Mouse (Mus musculus): ENCODE data around the gene Barhl2.
A peak's percentile ranks its signal among the peaks of the same experiment; 100 is the strongest.

The Barhl2 gene

GRCm38 (mm10) chr5:106457986-106458476 is at the start of gene Barhl2:
TSS of gene Barhl2 (minus strand) at chr5:106458166.
- no peak for DNase-seq (ENCODE audit: low spot score)

GRCm38 (mm10) chr5:106506061-106506460 is 48.1 kb upstream of the Barhl2 start:
- DNase-seq (ENCODE audit: low spot score): no peak

GRCm38 (mm10) chr5:106502684-106503545 is 44.9 kb upstream of the Barhl2 start:
- peak; percentile 44 for DNase-seq (ENCODE audit: low spot score)

- no peak for DNase-seq (ENCODE audit: low spot score)
Measured at GRCm38 (mm10) chr5:106502271-106502670, 44.3 kb upstream of the Barhl2 start.

GRCm38 (mm10) chr5:106491771-106492170 is 33.8 kb upstream of the Barhl2 start:
- DNase-seq (ENCODE audit: low spot score): no peak

- DNase-seq (ENCODE audit: low spot score): peak; percentile 39
Measured at GRCm38 (mm10) chr5:106472105-106472500, 14.1 kb upstream of the Barhl2 start.

GRCm38 (mm10) chr5:106471235-106472104 is 13.5 kb upstream of the Barhl2 start:
- DNase-seq (ENCODE audit: low spot score): peak; percentile 48

GRCm38 (mm10) chr5:106465129-106465790 is 7.3 kb upstream of the Barhl2 start:
- DNase-seq (ENCODE audit: low spot score): peak; percentile 60

GRCm38 (mm10) chr5:106464336-106465128 is 6.6 kb upstream of the Barhl2 start:
- peak; percentile 48 for DNase-seq (ENCODE audit: low spot score)

GRCm38 (mm10) chr5:106463661-106464191 is 5.8 kb upstream of the Barhl2 start:
- peak; percentile 68 for DNase-seq (ENCODE audit: low spot score)

GRCm38 (mm10) chr5:106461913-106462312 is 3.9 kb upstream of the Barhl2 start:
- peak; percentile 81 for DNase-seq (ENCODE audit: low spot score)

- DNase-seq (ENCODE audit: low spot score): peak; percentile 31
Measured at GRCm38 (mm10) chr5:106461431-106461830, 3.5 kb upstream of the Barhl2 start.

- DNase-seq (ENCODE audit: low spot score): peak; percentile 46
Measured at GRCm38 (mm10) chr5:106460535-106460934, 2.6 kb upstream of the Barhl2 start.

- DNase-seq (ENCODE audit: low spot score): peak; percentile 39
Measured at GRCm38 (mm10) chr5:106460001-106460511, 2.1 kb upstream of the Barhl2 start.

- peak; percentile 55 for DNase-seq (ENCODE audit: low spot score)
Measured at GRCm38 (mm10) chr5:106459120-106459641, 1.2 kb upstream of the Barhl2 start.

GRCm38 (mm10) chr5:106458477-106459119 is 632 bp upstream of the Barhl2 start:
- DNase-seq (ENCODE audit: low spot score): peak; percentile 77

GRCm38 (mm10) chr5:106457111-106457925 is 648 bp downstream of the Barhl2 start:
- DNase-seq (ENCODE audit: low spot score): peak; percentile 37

GRCm38 (mm10) chr5:106455984-106456383 is 2.0 kb downstream of the Barhl2 start:
- DNase-seq (ENCODE audit: low spot score): no peak

Measured in embryo, embryonic 10.5 days (tissue).